Mouse (Mus musculus) adipocyte (in vitro differentiated cells): ENCODE results near the gene Gm29666.
A peak's percentile ranks its signal among the peaks of the same experiment; 100 is the strongest.
"Not testable (repeated sequence)": the region's sequence is repeated elsewhere in the genome, so short reads cannot be mapped to it uniquely, and the experiment has no call there.

Source experiments
- DNase-seq: peaks from one replicate; pipeline ENCODE4 v3.0.0-alpha.2; 2016; ENCODE audit warnings: low spot score

Gm29666 gene

DNA sequence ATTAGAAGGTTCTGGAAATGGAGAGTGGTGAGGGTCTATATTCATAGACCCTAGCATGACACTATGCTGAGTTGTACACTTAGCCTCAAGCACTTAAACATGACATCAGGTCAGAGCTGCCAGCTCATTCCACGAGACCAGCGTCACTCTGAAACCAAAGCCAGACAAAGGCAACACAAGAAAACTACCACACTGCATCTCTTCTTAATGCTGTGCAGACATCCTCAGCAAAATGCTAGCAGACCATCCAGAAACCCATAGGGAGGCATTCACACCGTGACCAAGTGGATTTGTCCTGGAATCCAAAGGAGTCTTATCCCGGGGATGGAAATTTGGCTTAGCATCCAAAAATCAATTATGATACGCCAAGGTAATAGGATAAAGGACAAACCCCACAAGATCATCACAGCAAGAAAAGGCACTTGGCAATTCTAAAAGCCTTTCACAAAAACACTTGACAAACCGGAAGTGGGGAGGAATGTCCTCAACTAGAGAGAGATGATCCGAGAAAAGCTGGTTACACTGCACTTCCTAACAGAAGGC is 15.9 kb downstream of the Gm29666 start:
- DNase-seq = no peak

DNA sequence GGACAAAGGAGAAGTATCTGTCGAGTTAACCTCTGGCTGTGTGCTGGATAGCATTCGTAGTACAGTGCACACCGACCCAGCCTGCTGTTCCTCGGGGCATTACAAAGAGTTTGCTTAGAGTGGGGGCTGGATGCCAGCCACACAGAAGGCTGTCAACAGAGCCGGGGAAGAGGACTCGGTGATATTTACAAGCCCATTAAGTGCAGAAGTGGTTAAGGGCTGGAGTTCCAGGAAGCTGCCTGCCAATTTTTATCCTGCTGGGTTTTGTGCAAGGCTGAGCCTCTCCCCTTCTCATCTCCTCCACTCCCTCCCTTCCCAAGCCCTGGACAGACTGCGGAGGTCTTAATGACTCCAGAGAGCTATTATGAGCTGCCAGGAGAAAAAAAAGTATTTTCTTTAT is 21.8 kb downstream of the Gm29666 start:
- DNase-seq = no peak

DNA sequence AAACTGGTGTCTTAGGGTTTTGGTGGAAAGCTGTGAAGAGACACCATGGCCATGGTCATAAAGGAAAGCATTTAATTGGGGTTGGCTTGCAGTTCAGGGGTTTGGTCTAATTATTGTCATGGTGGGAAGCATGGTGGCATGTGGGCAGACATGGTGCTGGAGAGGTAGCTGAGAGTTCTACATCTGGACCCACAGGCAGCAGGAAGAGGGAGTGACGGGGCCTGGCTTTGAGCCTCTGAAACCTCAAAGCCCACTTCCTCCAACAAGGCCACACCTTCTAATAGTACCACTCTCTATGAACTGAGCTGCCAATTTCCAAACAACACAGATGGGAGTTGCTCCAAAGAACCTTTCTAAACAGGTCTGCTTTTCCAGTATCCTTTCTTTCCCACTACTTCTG is 23.2 kb downstream of the Gm29666 start:
- no peak for DNase-seq

DNA sequence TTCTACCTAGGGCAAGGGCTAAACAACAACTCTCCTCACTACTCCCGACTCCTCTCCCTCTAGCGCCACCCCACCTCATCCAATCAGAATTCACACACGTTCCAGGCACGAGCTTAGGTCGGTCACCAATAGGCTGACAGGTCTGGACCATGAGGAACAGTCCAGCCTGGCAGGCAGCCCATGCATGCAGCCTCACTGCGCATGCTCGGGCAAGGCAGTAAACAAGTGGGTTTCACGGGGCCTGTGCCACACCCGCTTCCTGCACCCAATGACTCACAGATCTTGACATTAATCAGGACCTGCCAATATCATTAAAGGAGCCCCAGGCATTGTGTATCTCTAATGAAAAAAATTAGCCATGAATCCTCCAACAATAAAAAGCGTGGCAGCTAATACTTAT is 23.6 kb downstream of the Gm29666 start:
- DNase-seq = not testable (repeated sequence)

DNA sequence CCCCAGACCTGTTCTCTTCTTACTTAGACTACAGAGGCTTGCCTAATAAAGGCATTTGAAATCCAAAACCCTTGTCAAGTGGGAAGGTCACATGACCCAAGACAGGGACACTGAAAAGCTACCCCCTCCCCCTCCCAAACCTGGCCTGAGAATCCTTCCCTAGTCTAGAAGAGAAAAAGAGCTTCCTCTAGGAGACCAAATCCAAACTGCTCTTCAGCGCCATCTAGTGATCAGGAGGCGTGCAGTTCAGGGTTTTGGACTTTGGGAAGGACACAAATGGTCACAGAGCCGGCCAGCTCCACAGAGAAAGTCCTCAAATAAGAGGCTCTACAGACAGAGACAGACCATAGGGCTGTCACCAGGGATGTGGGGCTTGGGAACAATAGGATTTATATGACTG is 28.2 kb downstream of the Gm29666 start:
- peak; percentile 84 for DNase-seq

DNA sequence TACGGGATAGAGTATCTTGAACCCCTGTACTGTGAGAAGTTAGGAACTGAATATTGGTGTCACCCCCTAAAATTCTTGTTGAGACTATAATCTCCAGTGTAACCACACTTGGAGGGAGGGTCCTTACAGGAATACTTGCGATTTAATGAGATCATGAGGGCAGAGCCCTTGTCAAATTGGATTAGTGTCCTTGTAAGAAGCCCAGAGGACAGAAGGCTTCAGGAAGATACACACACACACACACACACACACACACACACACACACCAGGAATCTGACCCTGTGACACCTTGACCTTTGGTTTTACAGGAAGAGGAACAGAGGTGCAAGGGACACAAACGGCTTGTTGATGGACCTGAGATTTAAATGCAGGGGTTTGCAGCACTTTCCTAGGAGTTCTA is 28.6 kb downstream of the Gm29666 start:
- no peak for DNase-seq

DNA sequence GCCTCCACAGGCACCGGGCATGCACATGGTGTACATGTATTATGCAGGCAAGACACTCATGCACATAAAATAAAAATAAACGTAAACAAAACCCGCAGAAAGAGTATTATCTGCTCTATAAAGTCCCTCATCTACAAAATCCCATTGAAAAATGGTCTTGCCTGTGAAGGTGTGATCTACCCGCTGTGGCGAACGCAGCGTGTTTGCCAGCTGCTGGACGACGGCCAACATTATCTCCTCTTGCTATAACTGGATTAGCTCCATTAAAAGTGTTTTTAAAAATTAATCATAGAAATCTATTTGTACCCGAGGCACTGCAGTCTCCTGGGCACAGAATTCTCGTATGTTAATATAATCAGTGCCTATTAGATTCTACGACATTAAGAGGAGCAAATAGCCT is 31.8 kb downstream of the Gm29666 start:
- DNase-seq = no peak

DNA sequence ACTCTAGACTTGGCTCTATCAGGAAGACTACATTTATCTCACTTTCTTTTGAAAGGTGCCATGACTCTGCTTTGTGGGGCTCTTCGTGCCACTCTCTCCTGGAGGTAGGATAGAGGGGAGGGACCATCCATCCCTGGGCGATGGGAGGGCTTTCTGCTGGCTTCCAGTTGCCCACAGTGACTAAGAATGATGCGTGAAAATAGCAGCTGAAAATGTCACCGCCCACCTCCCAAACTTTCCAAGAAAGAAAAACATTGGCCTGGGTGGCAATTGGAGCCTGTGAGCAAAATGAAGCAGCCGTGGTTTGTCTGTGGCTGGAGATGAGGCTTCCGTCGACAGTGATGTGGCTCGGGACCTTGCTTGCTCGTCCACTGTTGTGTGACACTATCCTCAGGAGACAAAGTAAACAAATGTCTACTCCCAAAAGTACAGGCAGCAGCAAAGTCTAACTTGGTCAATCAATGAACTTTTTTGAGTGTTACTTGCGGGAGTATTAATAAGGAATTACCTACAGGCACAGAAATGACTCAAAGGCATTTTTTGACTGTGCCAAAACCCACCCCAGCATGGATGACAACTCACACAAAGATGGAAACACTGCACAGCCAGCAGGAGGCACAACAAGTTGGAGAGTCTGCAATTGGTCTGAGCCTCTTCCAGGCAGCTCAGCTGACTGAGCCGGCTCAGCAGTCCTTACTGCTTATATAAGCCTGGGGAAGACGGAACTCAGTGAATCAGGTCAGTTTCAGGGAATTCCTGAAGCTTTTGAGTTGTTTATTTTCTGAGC is 42.6 kb downstream of the Gm29666 start:
- DNase-seq = no peak

DNA sequence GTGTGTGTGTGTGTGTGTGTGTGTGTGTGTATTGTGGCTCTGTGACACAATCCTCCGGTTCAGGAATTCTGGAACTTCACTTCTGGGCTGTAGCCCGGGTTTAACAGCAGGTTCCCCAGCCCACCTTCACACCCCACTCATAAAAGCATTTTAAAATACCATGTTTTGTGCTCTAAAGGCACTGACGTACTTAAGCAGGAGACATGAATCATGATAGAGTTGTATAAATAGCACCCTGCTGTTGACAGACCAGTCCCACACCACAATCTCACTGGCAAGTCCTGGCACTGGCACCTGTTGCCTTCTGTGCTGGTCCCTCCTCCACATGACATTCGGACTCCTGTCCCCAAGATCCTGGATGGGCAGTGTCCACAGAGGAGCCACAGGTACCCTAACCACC is 46.0 kb downstream of the Gm29666 start:
- DNase-seq = no peak

DNA sequence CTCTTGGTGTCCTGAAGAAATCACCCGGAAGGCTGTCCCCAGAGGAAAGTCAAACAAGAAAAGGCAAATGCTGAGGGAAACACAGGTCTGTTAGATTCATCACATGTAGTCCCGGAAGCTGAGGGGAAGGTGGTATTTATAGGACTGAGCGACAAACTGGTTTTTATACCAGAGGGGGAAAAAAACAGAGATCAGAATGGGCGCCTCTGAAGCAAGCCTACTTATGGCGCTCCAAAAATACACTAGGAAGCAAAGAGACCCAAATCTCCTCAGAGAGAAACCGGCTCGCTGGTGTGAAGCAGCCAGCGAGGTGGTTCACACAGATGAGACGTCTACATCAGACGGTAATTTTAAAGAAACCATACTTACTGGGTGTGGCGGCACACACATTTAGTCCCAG is 46.8 kb downstream of the Gm29666 start:
- DNase-seq = no peak

DNA sequence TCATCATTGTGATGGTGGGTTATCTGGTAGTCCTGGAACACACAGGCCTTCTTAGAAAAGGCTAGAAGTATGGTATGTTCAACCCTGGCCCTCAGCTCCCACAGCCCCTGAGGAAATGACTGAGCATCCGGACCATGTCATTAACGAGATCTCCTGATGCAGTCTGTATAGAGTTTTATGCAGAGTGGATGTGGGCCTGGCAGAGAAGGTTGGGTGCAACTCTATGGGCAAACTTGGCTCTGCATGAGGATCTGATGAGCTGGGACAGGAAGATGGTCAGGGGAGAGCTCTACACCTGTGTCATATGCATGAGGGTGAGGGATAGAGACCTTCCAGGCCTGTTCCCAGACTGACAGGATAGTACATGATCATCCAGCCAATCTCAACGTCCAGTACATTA is 48.0 kb downstream of the Gm29666 start:
- no peak for DNase-seq

DNA sequence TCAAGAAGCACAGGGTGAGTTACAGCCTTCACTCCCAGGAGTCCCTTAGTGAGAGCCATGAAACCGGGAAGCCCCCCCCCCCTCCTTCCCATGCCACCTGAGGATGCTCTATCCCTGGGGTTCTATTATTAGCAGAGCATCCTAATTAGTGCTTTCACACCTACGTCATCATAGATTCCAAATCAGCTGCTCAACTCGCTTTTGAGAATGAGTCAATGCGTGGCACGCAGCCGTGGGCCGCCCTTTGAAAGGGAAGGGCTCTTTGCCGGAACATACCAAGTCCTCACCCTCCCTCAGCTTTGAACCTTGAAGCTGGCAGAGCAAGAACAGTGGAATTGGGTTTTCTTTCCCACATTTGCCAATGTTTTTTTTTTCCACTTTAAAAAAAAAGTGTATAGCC is 57.9 kb downstream of the Gm29666 start:
- no peak for DNase-seq
